Mouse (Mus musculus): ENCODE data around the gene Tnnt1. TPM values are rescaled to one million over a fixed set of nuclear protein-coding genes. Genes with fewer than 3 reads are reported as not detected.
A peak's percentile ranks its signal among the peaks of the same experiment; 100 is the strongest.

The Tnnt1 gene
- polyA plus RNA-seq, 1 experiment = 0.89 TPM

DNA sequence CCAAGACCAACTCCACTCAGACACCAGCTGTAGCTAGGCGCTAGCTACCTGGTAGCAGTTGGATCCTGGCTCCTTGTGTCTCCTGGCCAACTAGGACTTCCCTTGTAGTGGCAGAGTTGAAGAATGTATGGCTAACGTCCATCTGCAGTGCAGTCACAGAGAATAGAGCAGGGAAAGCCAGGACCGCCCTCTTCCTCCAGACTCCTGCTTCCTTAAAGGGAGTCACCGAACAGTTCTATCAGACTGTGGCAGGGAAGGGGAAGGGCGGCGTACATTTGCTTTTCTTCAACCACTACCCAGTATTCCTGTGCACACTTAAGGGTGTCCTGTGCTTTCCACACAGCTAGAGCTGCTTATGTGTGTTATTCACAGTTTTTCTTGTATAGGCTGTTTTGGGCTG is 24.9 kb downstream of the Tnnt1 start:
- TF ChIP-seq CTCF (IDR thresholded peaks at IDR 0.05; ENCODE audit: insufficient read depth, low read length) = no peak
- TF ChIP-seq POLR2A (IDR thresholded peaks at IDR 0.05; ENCODE audit: borderline replicate concordance, extremely low read depth, low read depth, low read length) = no peak
- no peak for DNase-seq
- no peak overlapping the region for H3K4me3 ChIP-seq (replicated peaks; ENCODE audit: extremely low read depth, low read depth, low read length)
- peaks cover 15% of the 10 kb centered on the region for H3K4me1 ChIP-seq (ENCODE audit: control insufficient read depth, insufficient read depth, low read length)
- 36% methylated on average over 6 of the region's 6 CpGs for WGBS

GRCm38 (mm10) chr7:4482281-4482680 is 33.9 kb downstream of the Tnnt1 start:
- TF ChIP-seq POLR2A (IDR thresholded peaks at IDR 0.05; ENCODE audit: borderline replicate concordance, extremely low read depth, low read depth, low read length) (no peak), CTCF (IDR thresholded peaks at IDR 0.05; ENCODE audit: insufficient read depth, low read length) (no peak)
- no peak for DNase-seq
- 84% methylated on average over 12 of the region's 12 CpGs for WGBS
- Histone ChIP-seq H3K4me1 (ENCODE audit: control insufficient read depth, insufficient read depth, low read length) (peaks cover 4% of the 10 kb centered on the region; the same call in 1 of the 2 replicates), H3K4me3 (replicated peaks; ENCODE audit: extremely low read depth, low read depth, low read length) (no peak overlapping the region)

DNA sequence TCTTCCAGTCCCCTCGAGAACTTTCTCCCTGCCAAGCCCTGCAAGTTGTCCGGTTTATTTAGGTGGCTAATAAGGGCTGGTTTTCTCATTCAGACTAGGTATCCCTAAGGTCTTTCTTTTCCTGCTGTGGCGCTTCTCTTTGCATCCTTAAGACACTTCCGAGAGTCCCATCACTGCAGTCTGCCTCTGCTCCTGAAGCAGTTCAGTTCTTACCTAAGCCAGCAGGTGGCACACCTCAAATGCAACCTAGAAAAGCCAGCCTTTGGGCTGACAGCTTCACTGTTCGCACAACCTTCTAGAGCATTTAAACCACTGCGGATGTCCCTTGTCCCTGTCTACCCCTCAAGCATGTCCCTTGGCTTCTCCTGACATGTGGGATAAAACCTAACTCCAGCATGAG is 36.5 kb downstream of the Tnnt1 start:
- Histone ChIP-seq H3K4me1 (ENCODE audit: control insufficient read depth, insufficient read depth, low read length) (peaks cover 4% of the 10 kb centered on the region; the same call in 1 of the 2 replicates), H3K4me3 (replicated peaks; ENCODE audit: extremely low read depth, low read depth, low read length) (no peak overlapping the region)
- 27% methylated on average over 6 of the region's 6 CpGs for WGBS
- DNase-seq = no peak
- TF ChIP-seq POLR2A (IDR thresholded peaks at IDR 0.05; ENCODE audit: borderline replicate concordance, extremely low read depth, low read depth, low read length) (no peak), CTCF (IDR thresholded peaks at IDR 0.05; ENCODE audit: insufficient read depth, low read length) (peak; percentile 62)

GRCm38 (mm10) chr7:4478796-4479291 is 37.3 kb downstream of the Tnnt1 start:
- H3K4me3 ChIP-seq (replicated peaks; ENCODE audit: extremely low read depth, low read depth, low read length) = peak overlapping the region; percentile 33
- H3K4me1 ChIP-seq (ENCODE audit: control insufficient read depth, insufficient read depth, low read length) = peaks cover 4% of the 10 kb centered on the region; the same call in 1 of the 2 replicates
- no peak for DNase-seq
- TF ChIP-seq POLR2A (IDR thresholded peaks at IDR 0.05; ENCODE audit: borderline replicate concordance, extremely low read depth, low read depth, low read length) = no peak
- TF ChIP-seq CTCF (IDR thresholded peaks at IDR 0.05; ENCODE audit: insufficient read depth, low read length) = no peak
- 16% methylated on average over 16 of the region's 16 CpGs for WGBS

DNA sequence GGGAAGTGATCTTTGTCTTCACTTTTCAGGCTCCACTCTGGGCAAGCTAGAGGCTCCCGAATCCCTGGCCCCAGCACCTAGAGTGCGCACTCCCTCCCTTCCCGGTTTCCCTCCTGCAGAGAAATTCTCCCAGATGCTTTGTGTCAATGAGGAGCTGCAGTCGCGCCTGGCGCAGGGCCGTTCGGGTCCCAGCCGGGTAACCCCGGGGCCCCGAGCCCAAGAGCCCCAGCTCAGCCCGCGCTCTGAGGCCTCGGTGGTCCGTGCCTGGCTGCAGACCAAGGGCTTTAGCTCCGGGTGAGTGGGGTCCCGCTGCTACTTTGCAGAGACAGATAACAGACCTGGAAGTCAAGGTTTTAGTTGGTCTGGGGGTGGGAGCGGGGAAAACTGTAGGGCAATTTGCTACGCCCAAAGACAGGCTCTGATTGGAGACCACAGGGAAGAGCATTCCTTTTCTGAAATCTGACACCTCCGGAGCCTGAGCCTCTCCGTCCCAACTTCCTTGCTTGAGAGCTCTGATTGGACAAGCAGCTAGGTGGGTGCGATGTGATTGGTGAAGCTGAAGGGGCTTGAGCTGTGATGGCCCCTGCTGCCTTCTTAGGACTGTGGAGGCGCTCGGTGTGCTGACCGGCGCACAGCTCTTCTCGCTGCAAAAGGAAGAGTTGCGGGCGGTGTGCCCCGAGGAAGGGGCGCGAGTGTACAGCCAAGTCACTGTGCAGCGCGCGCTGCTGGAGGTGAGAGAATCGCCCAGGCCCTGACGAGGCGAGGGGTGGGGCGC is 38.0 kb downstream of the Tnnt1 start:
- WGBS = 7% methylated on average over 39 of the region's 39 CpGs
- TF ChIP-seq CTCF (IDR thresholded peaks at IDR 0.05; ENCODE audit: insufficient read depth, low read length) (no peak), POLR2A (IDR thresholded peaks at IDR 0.05; ENCODE audit: borderline replicate concordance, extremely low read depth, low read depth, low read length) (peak; percentile 55; the same call in 1 of the 2 replicates)
- peak; percentile 61 for DNase-seq
- peak overlapping the region; percentile 33 for H3K4me3 ChIP-seq (replicated peaks; ENCODE audit: extremely low read depth, low read depth, low read length)
- H3K4me1 ChIP-seq (ENCODE audit: control insufficient read depth, insufficient read depth, low read length) = peaks cover 4% of the 10 kb centered on the region; the same call in 1 of the 2 replicates

- no peak for DNase-seq
- H3K4me1 ChIP-seq (ENCODE audit: control insufficient read depth, insufficient read depth, low read length) = peaks cover 13% of the 10 kb centered on the region
- 40% methylated on average over 19 of the region's 19 CpGs for WGBS
- TF ChIP-seq POLR2A (IDR thresholded peaks at IDR 0.05; ENCODE audit: borderline replicate concordance, extremely low read depth, low read depth, low read length) = no peak
- TF ChIP-seq CTCF (IDR thresholded peaks at IDR 0.05; ENCODE audit: insufficient read depth, low read length) = no peak
- H3K4me3 ChIP-seq (replicated peaks; ENCODE audit: extremely low read depth, low read depth, low read length) = no peak overlapping the region
These were observed 42.2 kb downstream of the Tnnt1 start for GRCm38 (mm10) chr7:4473940-4474339.

DNA sequence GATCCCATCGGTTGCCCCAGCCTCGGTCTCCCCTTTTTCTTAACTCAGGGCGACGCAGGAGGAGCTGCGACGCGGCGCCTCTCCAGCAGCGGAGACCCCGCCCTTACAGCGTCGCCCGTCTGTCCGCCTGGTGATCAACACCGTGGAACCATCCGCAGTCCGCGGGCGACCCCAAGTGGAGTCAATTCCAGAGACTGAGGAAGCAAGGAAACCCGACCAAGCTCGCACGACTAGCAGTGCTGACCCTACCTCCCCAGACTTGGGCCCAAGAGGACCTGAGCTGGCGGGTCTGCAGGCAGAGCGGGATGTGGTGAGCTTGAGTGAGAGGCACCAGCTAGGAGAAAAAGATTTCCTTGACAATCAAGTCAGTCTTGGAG is 45.0 kb downstream of the Tnnt1 start:
- TF ChIP-seq CTCF (IDR thresholded peaks at IDR 0.05; ENCODE audit: insufficient read depth, low read length) (peak; percentile 64), POLR2A (IDR thresholded peaks at IDR 0.05; ENCODE audit: borderline replicate concordance, extremely low read depth, low read depth, low read length) (peak; percentile 22; the same call in 1 of the 2 replicates)
- WGBS = 13% methylated on average over 24 of the region's 24 CpGs
- peaks cover 11% of the 10 kb centered on the region for H3K4me1 ChIP-seq (ENCODE audit: control insufficient read depth, insufficient read depth, low read length)
- DNase-seq = peak; percentile 75
- H3K4me3 ChIP-seq (replicated peaks; ENCODE audit: extremely low read depth, low read depth, low read length) = peak overlapping the region; percentile 52

DNA sequence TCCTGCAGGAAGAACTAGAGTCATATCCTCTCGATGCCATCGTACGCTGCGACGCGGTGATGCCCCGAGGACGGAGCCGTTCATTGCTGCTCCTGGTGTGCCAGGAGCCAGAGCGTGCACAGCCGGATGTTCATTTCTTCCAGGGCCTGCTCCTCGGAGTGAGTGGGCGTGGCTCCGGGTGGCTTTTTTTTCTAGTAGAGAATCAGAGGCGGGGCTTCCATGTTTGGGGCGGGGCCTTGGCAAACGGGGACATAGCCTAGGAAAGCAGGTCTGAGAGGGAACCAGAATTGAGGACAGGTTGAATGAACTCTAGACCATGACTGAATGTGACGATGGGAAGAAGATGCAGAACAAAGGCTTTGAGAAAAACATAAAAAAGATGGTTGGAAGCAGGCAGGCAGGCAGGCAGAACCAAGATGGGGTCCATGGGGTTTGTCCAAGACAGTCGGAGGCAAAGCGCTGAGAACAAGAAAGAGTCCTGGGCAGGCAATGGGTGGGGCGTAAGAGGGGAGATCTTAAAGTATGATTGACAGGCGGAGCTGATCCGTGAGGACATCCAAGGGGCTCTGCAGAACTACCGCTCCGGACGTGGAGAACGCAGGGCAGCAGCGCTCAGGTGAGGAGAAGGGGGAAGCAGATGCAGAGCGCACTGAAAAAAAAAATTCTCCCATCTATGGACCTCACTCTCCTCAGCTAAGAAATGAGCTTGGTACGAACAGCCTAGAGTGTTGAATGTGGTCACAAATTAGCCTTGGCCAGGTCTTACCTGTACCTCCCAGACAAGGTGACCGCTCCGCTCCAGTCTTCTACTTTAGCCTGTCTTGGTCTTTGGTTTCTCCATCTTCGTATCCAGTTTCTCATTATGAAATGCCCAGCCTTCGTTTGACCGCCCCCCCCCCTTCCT is 45.7 kb downstream of the Tnnt1 start:
- H3K4me1 ChIP-seq (ENCODE audit: control insufficient read depth, insufficient read depth, low read length) = peaks cover 11% of the 10 kb centered on the region
- 11% methylated on average over 35 of the region's 35 CpGs for WGBS
- H3K4me3 ChIP-seq (replicated peaks; ENCODE audit: extremely low read depth, low read depth, low read length) = peak overlapping the region; percentile 52
- DNase-seq = peak; percentile 63
- TF ChIP-seq POLR2A (IDR thresholded peaks at IDR 0.05; ENCODE audit: borderline replicate concordance, extremely low read depth, low read depth, low read length) (no peak), CTCF (IDR thresholded peaks at IDR 0.05; ENCODE audit: insufficient read depth, low read length) (no peak)

DNA sequence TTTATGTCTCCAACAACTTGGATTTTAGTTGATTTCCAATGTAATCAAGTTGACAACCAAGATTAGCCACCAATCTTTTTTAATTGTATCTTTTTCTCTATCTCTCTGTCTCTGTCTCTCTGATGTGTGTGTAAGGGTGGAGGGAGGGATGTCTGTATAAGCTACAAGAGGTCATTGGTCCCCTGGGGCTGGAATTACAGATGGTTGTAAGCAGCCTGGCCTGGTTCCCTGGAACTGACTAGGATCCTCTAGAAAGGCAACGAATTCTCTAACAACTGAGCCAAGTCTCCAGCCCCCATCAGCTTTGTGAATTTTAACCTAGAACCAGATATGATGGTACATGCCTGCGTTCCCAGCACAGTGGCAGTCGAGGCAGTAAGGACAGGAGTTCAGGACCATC is 48.4 kb downstream of the Tnnt1 start:
- no peak overlapping the region for H3K4me3 ChIP-seq (replicated peaks; ENCODE audit: extremely low read depth, low read depth, low read length)
- no peak for DNase-seq
- TF ChIP-seq POLR2A (IDR thresholded peaks at IDR 0.05; ENCODE audit: borderline replicate concordance, extremely low read depth, low read depth, low read length) (no peak), CTCF (IDR thresholded peaks at IDR 0.05; ENCODE audit: insufficient read depth, low read length) (no peak)
- peaks cover 11% of the 10 kb centered on the region for H3K4me1 ChIP-seq (ENCODE audit: control insufficient read depth, insufficient read depth, low read length)
- WGBS = 72% methylated on average over 3 of the region's 3 CpGs

Measured in lung, adult 2 months (tissue).